Mouse (Mus musculus) brown adipose tissue, adult 24 weeks (tissue): ENCODE measurements around the gene Gm3045. TPM values are rescaled to one million over a fixed set of nuclear protein-coding genes. Genes with fewer than 3 reads are reported as not detected.

ENCODE experiments used
- H3K27ac ChIP-seq: fragments of 200-500 bp; replicated peaks from 2 replicates; pipeline ENCODE4 v1.5.1; 2012; ENCODE audit warnings: low read depth, mild to moderate bottlenecking, low read length
- H3K4me1 ChIP-seq: fragments of 200-500 bp; 2 replicates; pipeline ENCODE4 v1.6.1; 2012; ENCODE audit warnings: low read length, mixed read lengths; ENCODE audit not compliant: control insufficient read depth, insufficient read depth, insufficient read length
- H3K4me3 ChIP-seq: fragments of 200-500 bp; 2 replicates; pipeline ENCODE4 v1.5.1; 2012; ENCODE audit warnings: low read depth, mild to moderate bottlenecking, low read length, moderate library complexity; ENCODE audit not compliant: insufficient read depth
- polyA plus RNA-seq: library from polyadenylated mRNA; stranded (reverse); fragments of >200 nt; gene quantifications from 2 replicates; pipeline ENCODE4 v1.2.4, GENCODE M21; 2012; ENCODE audit not compliant: missing spikeins, insufficient read depth, insufficient read length

The Gm3045 gene
- polyA plus RNA-seq = not detected in 2 replicates

DNA sequence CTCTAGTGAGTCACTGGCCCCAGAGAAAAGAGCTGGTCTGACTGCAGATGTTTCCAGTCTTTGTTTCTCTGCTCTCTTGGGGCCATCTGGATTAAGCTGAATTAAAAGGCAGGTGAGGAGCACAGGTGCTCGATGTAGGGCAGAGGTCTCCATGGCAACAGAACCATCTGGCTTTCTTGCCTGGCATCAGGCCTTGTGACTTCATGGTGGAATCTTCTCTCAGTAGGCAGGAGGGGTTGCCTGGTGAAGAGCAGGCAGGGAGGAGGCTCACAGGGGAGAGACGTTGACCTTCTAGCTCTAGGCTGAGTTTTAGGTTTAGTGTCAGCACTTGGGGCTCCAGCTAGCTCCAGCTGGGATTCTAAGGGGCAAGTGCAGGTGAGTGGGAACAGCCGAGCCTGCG, at the start of gene Gm3045:
Gm3045 (plus strand) TSS at position 230 of the 400 bp plus-strand sequence.
- no peak within 1 kb of the TSS for H3K27ac ChIP-seq
- no peak within 1 kb of the TSS for H3K4me3 ChIP-seq
- H3K4me1 ChIP-seq = no peaks in the 10 kb centered on the region

DNA sequence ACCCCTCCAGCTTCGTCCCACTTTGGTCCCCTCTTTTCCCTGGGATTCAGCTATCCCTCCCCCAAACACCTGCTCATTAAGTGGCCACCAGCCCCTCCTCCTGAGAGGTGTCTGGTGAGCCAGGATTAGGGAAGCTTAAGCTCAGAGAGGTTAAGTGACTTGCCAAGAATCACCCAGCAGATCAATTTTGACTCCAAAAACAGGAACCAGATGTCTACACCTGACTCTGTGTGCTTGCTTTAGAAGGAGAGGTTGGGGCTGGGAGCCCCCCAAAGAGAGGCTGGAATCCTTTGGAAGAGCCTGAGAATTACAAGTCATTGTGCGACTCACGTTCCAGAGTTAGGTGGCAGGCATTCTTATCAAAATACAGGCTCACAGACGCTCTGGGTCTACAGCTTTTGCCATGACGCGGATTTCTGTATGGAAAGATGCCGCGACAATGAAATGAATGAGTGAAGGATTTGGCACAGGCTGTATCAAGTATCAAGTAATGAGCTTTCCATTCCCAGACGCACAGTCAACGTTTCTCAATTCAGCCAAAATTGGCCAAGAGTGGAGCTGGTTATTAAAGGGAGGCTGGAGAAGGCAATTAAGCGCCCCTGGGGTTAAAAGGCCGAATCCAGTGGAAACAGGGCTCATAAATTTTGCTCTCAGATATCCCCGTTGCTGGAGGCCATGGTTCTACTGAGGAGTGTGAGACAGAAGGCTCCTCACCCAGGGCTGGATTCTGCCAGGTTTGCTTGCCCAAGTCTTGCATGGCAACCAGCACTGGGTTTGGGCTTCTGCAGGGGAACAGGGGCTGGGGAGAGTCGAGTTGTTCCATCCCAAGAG, 45.3 kb upstream of the Gm3045 start:
- Histone ChIP-seq H3K27ac (no peak overlapping the region), H3K4me3 (no peak overlapping the region), H3K4me1 (no peaks in the 10 kb centered on the region; the same call in 1 of the 2 replicates)

DNA sequence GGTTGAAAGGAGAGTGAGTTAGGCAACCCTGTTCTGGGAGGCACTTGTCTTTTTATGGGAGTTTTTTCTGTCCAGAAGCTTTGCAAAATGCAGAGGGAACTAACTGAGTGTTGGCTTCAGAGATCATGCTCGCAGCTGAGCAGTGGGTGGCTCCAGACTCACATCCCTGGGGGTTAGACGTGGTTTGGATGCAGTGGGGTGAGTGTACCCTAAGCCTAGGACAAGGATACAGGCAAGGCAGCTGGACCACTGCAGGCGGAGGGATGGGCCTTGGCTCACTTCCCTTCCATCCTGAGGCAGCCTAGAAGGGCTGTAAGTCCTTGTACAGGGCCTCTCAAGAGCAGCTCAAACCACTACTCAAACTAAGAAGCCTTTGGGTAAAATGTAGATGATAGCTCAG, 43.0 kb upstream of the Gm3045 start:
- no peak overlapping the region for H3K27ac ChIP-seq
- no peak overlapping the region for H3K4me3 ChIP-seq
- H3K4me1 ChIP-seq = no peaks in the 10 kb centered on the region; the same call in 1 of the 2 replicates

DNA sequence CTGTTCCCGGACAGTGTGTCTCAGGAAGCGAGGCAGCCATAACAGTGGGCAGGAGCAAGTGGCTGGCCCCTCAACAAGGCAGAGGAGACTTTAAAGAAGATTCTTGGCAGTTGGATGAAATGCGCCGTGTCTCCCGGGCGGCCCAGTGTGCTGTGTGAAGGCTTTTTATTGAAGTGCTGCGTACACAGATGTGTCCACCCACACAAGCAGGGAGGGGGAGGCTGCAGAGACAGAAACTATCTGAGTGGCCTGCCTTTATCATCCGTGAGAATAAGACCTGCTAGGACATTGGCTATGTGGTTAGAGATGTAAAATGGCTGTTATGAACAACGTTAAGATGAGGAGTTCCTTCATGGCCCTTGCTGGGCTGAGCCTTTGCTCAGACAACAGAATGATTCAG, 40.0 kb upstream of the Gm3045 start:
- H3K27ac ChIP-seq = no peak overlapping the region
- no peaks in the 10 kb centered on the region; the same call in 1 of the 2 replicates for H3K4me1 ChIP-seq
- H3K4me3 ChIP-seq = no peak overlapping the region

DNA sequence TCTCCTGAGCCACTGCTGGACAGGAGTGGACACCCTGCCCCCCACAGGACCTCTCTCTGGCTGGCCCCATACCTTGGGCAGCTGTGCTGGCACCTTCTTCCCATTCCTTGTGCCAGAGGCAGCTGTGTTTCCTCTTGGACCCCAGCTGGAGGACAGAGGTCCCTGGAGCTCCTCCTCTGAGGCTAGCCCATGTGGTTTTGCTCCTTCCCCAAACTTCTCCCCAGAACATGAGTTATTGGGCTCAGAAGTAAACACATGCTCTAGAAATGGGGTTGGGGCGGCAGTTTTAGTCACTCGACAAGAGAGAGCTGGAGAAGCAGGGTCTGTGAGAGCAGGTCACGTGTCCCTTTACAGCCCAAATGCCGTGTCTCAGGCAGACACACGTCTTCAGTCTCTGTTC, 39.0 kb upstream of the Gm3045 start:
- no peak overlapping the region for H3K27ac ChIP-seq
- H3K4me1 ChIP-seq = no peaks in the 10 kb centered on the region; the same call in 1 of the 2 replicates
- no peak overlapping the region for H3K4me3 ChIP-seq

DNA sequence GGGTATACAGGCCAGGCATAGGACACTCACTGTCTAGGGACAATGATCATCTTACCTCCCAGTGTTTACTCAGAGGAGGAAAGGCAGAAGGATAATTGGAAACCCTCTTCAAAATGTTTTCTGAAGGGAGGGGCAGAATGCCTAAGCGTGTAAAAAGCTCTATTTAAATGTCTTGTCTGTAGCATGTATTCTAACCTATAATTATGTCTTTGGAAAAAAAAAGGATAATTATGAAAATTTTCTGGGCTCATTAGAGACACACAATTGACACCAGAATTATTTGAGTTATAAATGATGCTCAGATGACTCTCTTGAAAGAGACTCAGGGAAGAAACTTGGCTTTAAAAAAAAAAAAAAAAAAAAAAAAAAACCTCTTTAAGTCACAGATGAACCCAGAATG, 38.4 kb upstream of the Gm3045 start:
- no peak overlapping the region for H3K27ac ChIP-seq
- no peak overlapping the region for H3K4me3 ChIP-seq
- H3K4me1 ChIP-seq = no peaks in the 10 kb centered on the region; the same call in 1 of the 2 replicates

DNA sequence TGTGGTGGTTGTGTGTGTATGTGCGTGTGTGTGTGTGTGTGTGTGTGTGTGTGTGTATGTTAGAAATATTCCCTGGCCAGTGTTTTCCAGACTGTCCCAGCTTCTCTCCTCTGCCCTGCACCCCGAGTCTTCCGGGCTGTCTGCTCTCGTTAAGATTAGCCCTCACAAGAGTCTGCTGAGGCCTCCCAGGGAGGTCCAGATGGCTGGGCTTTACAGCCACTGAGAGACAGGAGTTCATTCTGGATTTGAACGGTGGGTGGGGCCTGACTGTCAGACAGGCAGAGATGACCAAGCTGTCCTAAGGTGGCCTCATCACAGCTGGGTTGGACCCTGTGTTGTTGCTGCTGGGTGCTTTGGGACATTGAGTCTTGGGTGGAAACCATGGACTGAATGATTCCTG, 28.8 kb upstream of the Gm3045 start:
- no peaks in the 10 kb centered on the region for H3K4me1 ChIP-seq
- H3K4me3 ChIP-seq = no peak overlapping the region
- no peak overlapping the region for H3K27ac ChIP-seq

DNA sequence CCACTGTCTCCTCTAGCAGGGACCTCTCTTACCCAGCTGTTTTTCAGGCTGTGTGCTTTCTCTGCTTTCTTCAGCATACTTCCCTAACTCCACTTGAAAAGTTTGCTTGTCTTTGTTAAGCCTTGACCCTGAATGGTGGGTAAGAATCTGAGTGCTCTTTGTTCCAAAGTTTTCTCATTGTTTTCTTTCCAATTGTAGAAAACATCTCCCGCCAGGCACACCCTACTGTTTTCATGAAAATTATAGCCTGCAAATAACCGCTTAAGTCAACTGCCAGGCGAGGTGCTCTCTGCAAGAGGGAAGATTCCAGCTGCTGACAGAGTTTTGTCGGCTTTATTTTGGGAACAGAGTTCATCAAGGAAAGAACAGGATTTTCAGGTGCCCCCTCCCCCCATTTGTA, 25.2 kb upstream of the Gm3045 start:
- H3K4me3 ChIP-seq = no peak overlapping the region
- H3K4me1 ChIP-seq = no peaks in the 10 kb centered on the region
- no peak overlapping the region for H3K27ac ChIP-seq

DNA sequence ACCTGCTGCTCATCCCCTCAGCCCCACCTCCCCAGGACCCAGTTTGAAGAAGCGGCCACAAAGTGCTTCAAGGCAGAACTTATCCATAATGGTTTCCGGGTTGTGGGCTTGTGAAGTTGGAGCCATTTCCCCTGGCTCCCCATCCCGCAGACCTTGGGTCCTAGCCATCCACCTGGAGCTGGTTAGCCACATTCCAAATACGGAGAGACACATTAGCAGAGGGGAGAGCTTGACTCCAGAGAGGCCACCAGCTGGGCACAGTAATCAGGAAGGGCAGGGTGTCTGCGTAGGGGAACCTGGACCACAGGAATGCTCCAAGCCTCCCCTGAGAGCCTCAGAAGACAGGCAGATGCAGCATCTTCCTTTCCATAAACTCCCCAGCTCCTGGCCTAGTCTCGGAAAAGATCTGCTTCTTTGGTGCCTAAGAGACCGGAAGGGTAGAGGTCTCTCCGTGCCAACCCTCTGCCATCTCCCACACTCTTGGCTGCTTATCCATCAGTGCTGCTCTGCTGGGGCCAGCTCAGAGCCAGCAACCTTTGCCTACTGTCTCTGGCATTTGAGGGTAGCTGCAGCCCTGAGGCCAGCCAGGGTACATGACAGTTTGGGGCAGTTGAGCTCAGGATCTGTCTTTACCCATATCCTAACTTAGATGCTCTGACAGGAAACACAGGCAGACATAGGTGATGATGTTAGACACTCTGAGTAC, 22.9 kb upstream of the Gm3045 start:
- Histone ChIP-seq H3K27ac (no peak overlapping the region), H3K4me3 (no peak overlapping the region)

DNA sequence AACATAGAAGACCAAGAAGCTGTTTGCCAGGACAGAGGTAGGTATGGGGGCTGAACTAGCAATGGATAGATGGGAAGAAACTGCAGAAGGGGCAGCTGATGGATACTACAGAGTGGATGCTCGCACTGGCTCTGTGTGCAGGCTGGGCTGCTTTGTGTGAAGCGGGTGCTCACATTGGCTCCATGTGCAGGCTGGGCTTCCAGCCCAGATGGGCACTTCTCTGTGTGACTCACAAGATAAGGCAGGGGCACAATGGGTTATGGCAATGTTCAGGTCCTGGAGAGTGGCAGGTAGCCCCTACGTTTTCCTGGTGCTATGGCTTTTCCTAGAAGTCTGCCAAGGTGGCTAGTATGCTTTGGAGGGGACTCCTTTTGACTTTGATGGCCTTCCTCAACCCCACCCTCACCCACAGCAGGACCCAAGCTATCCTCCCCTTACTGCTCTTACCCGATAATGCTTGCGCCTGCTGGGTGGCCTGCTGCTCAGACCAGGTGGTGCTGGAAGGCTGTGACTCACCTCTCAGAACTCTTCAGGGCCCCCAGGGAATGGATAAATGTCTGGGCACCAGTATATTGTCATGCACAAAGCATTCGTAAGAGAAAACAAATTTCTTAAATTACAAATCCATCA, 21.8 kb upstream of the Gm3045 start:
- Histone ChIP-seq H3K27ac (no peak overlapping the region), H3K4me1 (no peaks in the 10 kb centered on the region), H3K4me3 (no peak overlapping the region)

More for the DNA sequence above, 22.9 kb upstream of the Gm3045 start:
- H3K4me1 ChIP-seq = no peaks in the 10 kb centered on the region

DNA sequence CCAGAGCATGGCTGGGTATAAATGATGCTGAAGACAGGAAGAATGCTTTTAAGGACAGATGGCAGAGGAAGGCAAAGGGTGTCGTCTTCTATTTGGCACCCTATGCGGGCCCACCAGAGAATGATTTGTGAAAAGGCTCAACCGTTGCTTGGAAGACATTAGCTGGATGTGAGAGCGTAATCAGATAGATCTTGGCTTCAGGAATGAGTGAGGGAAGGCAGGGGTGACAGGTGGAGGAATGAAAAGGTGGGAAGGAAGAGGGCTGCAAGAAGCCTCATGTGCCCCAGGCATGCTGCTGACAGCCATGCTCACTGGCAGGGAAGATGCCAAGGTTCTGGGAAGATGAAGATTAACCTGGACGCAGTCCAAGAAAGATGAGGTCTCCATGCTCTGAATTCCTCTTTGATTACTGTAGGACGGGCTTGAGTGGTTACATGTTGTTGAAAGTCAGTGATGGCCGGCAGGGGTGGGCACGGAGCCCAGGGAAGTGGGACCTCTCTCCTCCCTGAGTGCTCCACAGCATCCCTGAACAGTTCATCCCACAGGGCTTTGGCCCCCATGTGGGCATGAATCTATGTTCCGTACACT, 14.0 kb upstream of the Gm3045 start:
- Histone ChIP-seq H3K4me1 (no peaks in the 10 kb centered on the region), H3K4me3 (no peak overlapping the region), H3K27ac (no peak overlapping the region)

DNA sequence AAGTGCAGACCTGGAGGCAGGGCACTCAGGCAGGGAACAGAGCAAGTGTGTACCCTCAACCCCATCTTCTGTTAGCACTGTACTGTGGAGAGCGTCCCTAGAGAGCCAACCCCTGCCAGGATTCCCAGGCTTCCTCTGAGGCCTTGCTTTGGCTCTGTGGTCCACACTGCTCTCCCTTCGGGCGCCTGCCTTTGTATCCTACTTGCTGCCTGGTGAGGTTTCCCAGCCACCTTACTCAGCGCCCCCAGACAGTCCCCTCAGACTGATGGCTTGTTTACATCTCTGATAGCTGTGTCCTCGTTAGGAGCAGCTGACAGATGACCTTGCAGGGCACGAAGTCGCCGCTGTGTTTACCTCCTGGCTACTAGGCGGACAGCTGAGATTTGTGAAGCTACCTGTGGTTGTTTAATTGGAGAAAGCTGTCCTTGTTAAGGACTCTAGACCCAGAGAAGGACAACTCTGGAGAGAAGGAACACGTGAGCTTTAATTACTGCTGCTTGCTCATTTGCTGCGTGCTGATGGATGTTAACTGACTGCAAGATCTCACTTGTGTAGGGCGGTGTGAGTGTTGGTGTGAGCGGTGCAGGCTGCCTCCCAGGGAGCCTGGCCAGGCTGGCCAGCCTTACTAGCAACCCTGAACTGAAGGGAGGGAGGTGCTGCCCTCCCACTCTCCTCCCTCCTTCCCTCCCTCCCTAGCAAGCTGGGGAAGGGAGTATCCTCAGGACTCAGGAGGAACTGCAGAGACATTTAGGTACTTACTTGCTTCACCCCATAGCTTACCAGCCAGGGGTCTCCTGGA, 7.5 kb upstream of the Gm3045 start:
- no peak overlapping the region for H3K27ac ChIP-seq
- H3K4me1 ChIP-seq = no peaks in the 10 kb centered on the region
- no peak overlapping the region for H3K4me3 ChIP-seq

DNA sequence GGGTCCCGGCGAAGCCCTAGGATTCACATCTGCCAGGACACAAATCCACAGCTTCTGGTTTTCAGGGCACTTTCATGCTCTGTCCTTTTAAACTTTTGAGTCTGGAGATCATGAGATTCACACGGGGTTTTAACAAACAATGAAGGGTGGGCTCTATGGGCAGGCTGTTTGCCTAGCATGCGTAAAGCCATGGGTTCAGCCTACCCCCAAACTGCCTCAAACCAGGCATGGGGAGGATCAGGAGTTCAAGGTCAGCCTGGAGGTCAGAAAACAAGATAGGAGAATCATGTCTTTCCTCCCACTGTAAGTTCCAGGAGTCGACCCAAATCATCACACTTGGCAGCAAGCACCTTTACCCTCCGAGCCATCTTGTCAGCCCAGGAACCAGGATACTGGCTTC, 6.9 kb upstream of the Gm3045 start:
- no peak overlapping the region for H3K4me3 ChIP-seq
- no peak overlapping the region for H3K27ac ChIP-seq
- H3K4me1 ChIP-seq = no peaks in the 10 kb centered on the region

DNA sequence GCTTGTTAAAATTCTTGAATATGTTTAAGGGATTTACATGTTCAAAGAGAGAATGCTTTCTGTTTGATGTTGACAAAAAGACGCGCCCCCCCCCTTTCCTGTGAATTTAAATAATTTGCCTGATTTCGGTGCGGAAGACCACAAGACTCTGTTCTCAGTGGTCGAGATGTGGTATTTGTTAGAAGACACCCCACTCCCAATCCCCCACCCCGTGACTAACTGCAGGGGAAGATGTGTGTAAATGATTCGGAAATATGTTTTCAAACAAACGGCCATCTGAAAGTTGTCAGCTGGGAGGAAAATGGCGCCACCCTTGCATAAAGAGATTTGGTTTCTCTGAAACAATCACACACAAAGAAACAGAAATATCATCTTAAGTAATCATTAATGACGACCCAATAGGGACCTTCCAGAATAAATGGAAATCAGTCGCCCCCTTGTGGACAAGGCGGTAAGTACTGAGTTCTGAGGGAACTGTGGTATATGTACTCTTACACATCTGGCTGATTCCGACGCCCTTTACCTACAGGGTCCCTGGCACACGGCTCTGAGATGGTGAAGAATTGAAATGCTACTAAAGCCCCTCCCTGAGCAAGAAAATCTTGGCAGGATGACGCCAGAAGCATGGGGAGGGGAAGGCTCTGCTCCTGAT, 4.2 kb upstream of the Gm3045 start:
- H3K4me1 ChIP-seq = no peaks in the 10 kb centered on the region
- H3K27ac ChIP-seq = no peak overlapping the region
- no peak overlapping the region for H3K4me3 ChIP-seq
